ENCODE assay signal across 7 mouse cellular contexts in the genomic region with DNA sequence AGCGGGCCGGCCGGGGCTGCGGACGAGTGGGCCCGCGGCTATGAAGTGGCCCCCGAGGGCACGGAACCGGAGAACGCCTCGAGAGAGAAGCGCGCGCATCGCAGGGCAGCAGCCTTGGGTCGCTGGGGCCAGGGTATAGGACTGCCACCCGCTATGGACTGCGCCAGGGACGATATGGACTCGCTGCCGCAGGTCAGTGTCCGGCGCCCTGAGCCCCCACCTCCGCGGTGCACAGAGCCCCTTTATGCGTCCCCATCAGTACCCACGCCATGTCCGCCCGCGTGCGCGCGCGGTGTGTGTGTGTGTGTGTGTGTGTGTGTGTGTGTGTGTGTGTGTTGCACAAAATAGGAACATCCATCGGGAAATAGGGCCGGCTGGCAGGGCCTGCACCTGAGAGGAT. TPM values are rescaled to one million over a fixed set of nuclear protein-coding genes. Genes with fewer than 3 reads are reported as not detected.
DNase-seq lines count a peak whose midpoint lies in the region; ATAC-seq and TF ChIP-seq lines count a peak whose summit lies in the region.

No protein-coding gene starts in this region.

- peaks cover 3% of the 10 kb centered on the region; the same call in 1 of the 2 replicates for H3K4me1 ChIP-seq in forebrain, embryonic 11.5 days (replicated peaks; ENCODE audit: control insufficient read depth, insufficient read depth, low read length)
- H3K4me1 ChIP-seq in intestine, postnatal 0 days (replicated peaks; ENCODE audit: control insufficient read depth, insufficient read depth, low read length), result no peaks in the 10 kb centered on the region
- peaks cover 17% of the 10 kb centered on the region; the same call in 1 of the 2 replicates for H3K4me1 ChIP-seq in midbrain, postnatal 0 days (ENCODE audit: insufficient read depth, low read length)

- intact Hi-C loops in left cerebral cortex, adult 2 months (cut with DNase I), result loop anchor here (2.0 to 10.0 kb wide), 3 partner anchors 99 to 339 kb away; no protein-coding TSS in a partner anchor

- no peaks in the 10 kb centered on the region for H3K9me3 ChIP-seq in forebrain, embryonic 11.5 days (ENCODE audit: control insufficient read depth, low read length)
- no peaks in the 10 kb centered on the region for H3K9me3 ChIP-seq in intestine, postnatal 0 days (ENCODE audit: control insufficient read depth)
- H3K9me3 ChIP-seq in midbrain, postnatal 0 days (ENCODE audit: low read length), result no peaks in the 10 kb centered on the region

- peak; percentile 69 for ATAC-seq in forebrain, embryonic 11.5 days (replicated peaks; ENCODE audit: low FRiP score)
- ATAC-seq in intestine, postnatal 0 days, result no peak
- peak; percentile 71 for ATAC-seq in midbrain, postnatal 0 days (ENCODE audit: low FRiP score)

- peak overlapping the region; percentile 94 for H3K4me2 ChIP-seq in forebrain, embryonic 11.5 days (ENCODE audit: low read depth, low read length, severe bottlenecking)
- H3K4me2 ChIP-seq in intestine, postnatal 0 days (replicated peaks; ENCODE audit: low read depth), result peak overlapping the region; percentile 55
- H3K4me2 ChIP-seq in midbrain, postnatal 0 days (ENCODE audit: low read depth, low read length, poor library complexity, severe bottlenecking), result peak overlapping the region; percentile 83

- H3K36me3 ChIP-seq in forebrain, embryonic 11.5 days (ENCODE audit: control insufficient read depth, insufficient read depth, low read length), result no peaks in the 10 kb centered on the region
- H3K36me3 ChIP-seq in intestine, postnatal 0 days (ENCODE audit: control insufficient read depth, insufficient read depth), result no peaks in the 10 kb centered on the region
- H3K36me3 ChIP-seq in midbrain, postnatal 0 days (ENCODE audit: insufficient read depth, low read length), result no peaks in the 10 kb centered on the region

- 2% methylated on average over 37 of the region's 37 CpGs for whole genome bisulfite sequencing in forebrain, embryonic 11.5 days
- WGBS in intestine, postnatal 0 days, result 3% methylated on average over 34 of the region's 37 CpGs
- 0% methylated on average over 29 of the region's 37 CpGs for whole genome bisulfite sequencing in midbrain, postnatal 0 days

- H3K4me3 ChIP-seq in left cerebral cortex, adult 2 months, result peak overlapping the region; percentile 78
- peak overlapping the region; percentile 68 for H3K4me3 ChIP-seq in forebrain, embryonic 11.5 days (ENCODE audit: low read depth, low read length)
- H3K4me3 ChIP-seq in intestine, postnatal 0 days (ENCODE audit: low read depth, low read length), result peak overlapping the region; percentile 31
- peak overlapping the region; percentile 88 for H3K4me3 ChIP-seq in midbrain, postnatal 0 days (ENCODE audit: low read depth, low read length)

- peak; percentile 44 to 50 for DNase-seq in left cerebral cortex, adult 2 months (ENCODE audit: extremely low spot score in 1 of 2, low spot score in 2 of 2)
- no peak for DNase-seq in left cerebral cortex, adult 11 months (ENCODE audit: low spot score)
- DNase-seq in forebrain, embryonic 11.5 days (ENCODE audit: low spot score), result no peak
- peak; percentile 54 for DNase-seq in midbrain, postnatal 0 days (ENCODE audit: low spot score)
- DNase-seq in spleen, postnatal 4 days (ENCODE audit: low spot score in 2 of 2), result no peak
- no peak for DNase-seq in lung, postnatal 10 days

- no peak for TF ChIP-seq CTCF in left cerebral cortex, adult 2 months (IDR thresholded peaks at IDR 0.05)
- no peak for TF ChIP-seq CTCF in intestine, postnatal 0 days (IDR thresholded peaks at IDR 0.05; ENCODE audit: low read depth)
- no peak for TF ChIP-seq CTCF in midbrain, postnatal 0 days (IDR thresholded peaks at IDR 0.05)

- peak overlapping the region; percentile 70 for H3K9ac ChIP-seq in forebrain, embryonic 11.5 days (ENCODE audit: low read length)
- no peak overlapping the region for H3K9ac ChIP-seq in intestine, postnatal 0 days (ENCODE audit: low read depth, low read length)
- H3K9ac ChIP-seq in midbrain, postnatal 0 days (replicated peaks; ENCODE audit: low read length, poor library complexity, severe bottlenecking), result peak overlapping the region; percentile 97

- peak overlapping the region; percentile 96 for H3K27ac ChIP-seq in left cerebral cortex, adult 2 months
- no peak overlapping the region for H3K27ac ChIP-seq in forebrain, embryonic 11.5 days (ENCODE audit: low read depth, low read length)
- H3K27ac ChIP-seq in intestine, postnatal 0 days (ENCODE audit: low read depth, low read length), result no peak overlapping the region
- peak overlapping the region; percentile 91 for H3K27ac ChIP-seq in midbrain, postnatal 0 days (ENCODE audit: low read depth, low read length)

- H3K27me3 ChIP-seq in forebrain, embryonic 11.5 days (ENCODE audit: control insufficient read depth, insufficient read depth, low read length), result no peaks in the 10 kb centered on the region; the same call in none of the 2 replicates
- H3K27me3 ChIP-seq in intestine, postnatal 0 days (replicated peaks; ENCODE audit: control insufficient read depth, insufficient read depth, low read length), result peaks cover 17% of the 10 kb centered on the region
- H3K27me3 ChIP-seq in midbrain, postnatal 0 days (ENCODE audit: insufficient read depth, low read length), result no peaks in the 10 kb centered on the region

RNA-seq across cellular contexts. Expression of a gene that starts 0.5 kb away (rescaled TPM):
- 100 to 1,000 TPM; 212 to 225 TPM for total RNA-seq in left cerebral cortex, adult 2 months (2021)
- polyA plus RNA-seq in forebrain, embryonic 11.5 days (2014; fragmentation: Nextera tagmentation; extraction: Ambion mirVana), result 8.2 and 8.9 TPM in 2 replicates
- 0.05 and 0.09 TPM in 2 replicates for polyA plus RNA-seq in intestine, postnatal 0 days (2015; fragmentation: Nextera tagmentation; extraction: Ambion mirVana)
- total RNA-seq in midbrain, postnatal 0 days (2014; rRNA removed), result 195 and 197 TPM in 2 replicates
- polyA plus RNA-seq in midbrain, postnatal 0 days (2015; fragmentation: Nextera tagmentation; extraction: Ambion mirVana), result 39.2 and 40.9 TPM in 2 replicates

Comparison
In these comparisons a context has a peak if more than half of its experiments do, and no peak if none do; other contexts are left out.
1. DNase-seq: peak in left cerebral cortex, adult 2 months (2 of 2) and midbrain, postnatal 0 days (single experiment); none in left cerebral cortex, adult 11 months (single experiment), forebrain, embryonic 11.5 days (single experiment), spleen, postnatal 4 days (0 of 2) and lung, postnatal 10 days (single experiment).
2. H3K27ac ChIP-seq: peak in left cerebral cortex, adult 2 months (single experiment) and midbrain, postnatal 0 days (single experiment); none in forebrain, embryonic 11.5 days (single experiment) and intestine, postnatal 0 days (single experiment).
3. H3K4me3 ChIP-seq: peak in every context shown above with its lines; median percentile 88 in midbrain, postnatal 0 days; 78 in left cerebral cortex, adult 2 months; 68 in forebrain, embryonic 11.5 days; 31 in intestine, postnatal 0 days.
4. Peak in every context shown above with its lines, with median percentiles within 50 percentile points of each other: H3K4me2 ChIP-seq.